Mouse (Mus musculus): ENCODE data around the gene Clec4a1.
A peak's percentile ranks its signal among the peaks of the same experiment; 100 is the strongest.

DNA sequence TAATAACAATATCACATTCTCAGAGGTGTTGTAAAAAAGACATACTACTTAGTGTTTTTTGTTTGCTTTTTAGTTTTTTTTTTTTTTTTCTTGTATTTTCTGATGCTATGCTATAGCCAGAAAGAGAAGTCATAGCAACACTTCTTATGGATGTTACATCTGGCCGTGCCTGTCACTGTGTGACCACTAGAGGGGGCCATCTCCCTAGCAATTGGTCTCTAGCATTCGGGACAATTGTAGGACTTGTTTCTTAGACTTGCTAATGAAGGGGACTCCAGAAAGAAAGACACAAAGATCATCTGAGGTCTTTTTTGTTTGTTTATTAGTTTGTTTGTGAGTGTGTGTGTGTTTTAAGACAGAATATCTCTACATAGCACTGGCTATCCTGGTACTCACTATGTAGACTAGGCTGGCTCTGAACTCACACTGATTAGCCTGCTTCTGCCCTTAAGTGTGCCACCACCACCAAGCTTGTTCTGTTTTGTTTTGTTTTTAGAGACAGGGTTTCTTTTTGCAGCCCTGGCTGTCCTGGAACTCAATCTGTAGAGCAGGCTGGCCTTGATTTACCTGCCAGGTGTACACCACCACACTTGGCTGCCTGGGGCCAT is 29.1 kb upstream of the Clec4a1 start:
- peak; percentile 83 for TF ChIP-seq CTCF (conservative IDR thresholded peaks at IDR 0.05; ENCODE audit: insufficient read depth, insufficient read length, low read depth, low read length)
- TF ChIP-seq POLR2A (IDR thresholded peaks at IDR 0.05; ENCODE audit: low read depth, low read length) = no peak

All from kidney, adult 2 months (tissue).